ENCODE assay signal across 20 mouse cellular contexts in the genomic region with DNA sequence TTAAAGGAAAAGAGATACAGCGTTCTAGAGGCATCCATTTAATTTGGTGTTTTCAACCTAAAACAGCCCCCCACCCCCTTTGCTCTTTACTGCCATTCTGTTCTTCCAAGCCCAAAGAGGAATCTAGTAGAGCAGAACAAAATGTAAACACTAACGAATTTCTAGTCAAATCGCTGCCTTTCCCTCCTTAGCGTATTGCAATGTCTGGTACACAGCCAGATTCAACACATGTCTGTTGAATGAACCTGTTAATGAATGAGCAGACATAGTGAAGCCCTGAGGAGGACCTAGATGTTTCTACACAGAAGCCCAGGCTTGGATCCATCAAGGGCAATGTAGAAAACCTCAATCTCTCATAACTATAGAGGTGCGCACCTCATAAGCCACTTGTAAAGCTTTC. TPM values are rescaled to one million over a fixed set of nuclear protein-coding genes. Genes with fewer than 3 reads are reported as not detected.
DNase-seq lines count a peak whose midpoint lies in the region; ATAC-seq and TF ChIP-seq lines count a peak whose summit lies in the region.
"Had no signal": no experiment of that assay in that cellular context is flagged by ENCODE, and none has a peak within 500 bp of the region (broad histone marks: within the 10 kb centered on the region; RNA-seq: fewer than 3 reads in every experiment).

No protein-coding gene starts in this region.

- no peaks in the 10 kb centered on the region for H3K9me3 ChIP-seq in forebrain, embryonic 13.5 days (replicated peaks)
- H3K9me3 ChIP-seq in forebrain, embryonic 12.5 days, result no peaks in the 10 kb centered on the region
- H3K9me3 ChIP-seq in forebrain, embryonic 15.5 days, result no peaks in the 10 kb centered on the region
- no peaks in the 10 kb centered on the region for H3K9me3 ChIP-seq in forebrain, embryonic 10.5 days
- H3K9me3 ChIP-seq: embryonic facial prominence, embryonic 10.5 days; embryonic facial prominence, embryonic 12.5 days had no signal

- H3K36me3 ChIP-seq in forebrain, embryonic 13.5 days (ENCODE audit: poor library complexity, severe bottlenecking), result no peaks in the 10 kb centered on the region
- no peaks in the 10 kb centered on the region for H3K36me3 ChIP-seq in forebrain, embryonic 12.5 days (replicated peaks)
- H3K36me3 ChIP-seq in forebrain, embryonic 15.5 days, result no peaks in the 10 kb centered on the region
- H3K36me3 ChIP-seq in forebrain, embryonic 10.5 days (replicated peaks), result no peaks in the 10 kb centered on the region
- H3K36me3 ChIP-seq: embryonic facial prominence, embryonic 10.5 days; embryonic facial prominence, embryonic 12.5 days; G1E had no signal

- peaks cover 17% of the 10 kb centered on the region for H3K4me1 ChIP-seq in forebrain, embryonic 13.5 days
- H3K4me1 ChIP-seq in forebrain, embryonic 12.5 days, result peaks cover 2% of the 10 kb centered on the region; the same call in 1 of the 2 replicates
- peaks cover 25% of the 10 kb centered on the region for H3K4me1 ChIP-seq in forebrain, embryonic 15.5 days
- H3K4me1 ChIP-seq in forebrain, embryonic 10.5 days, result peaks cover 9% of the 10 kb centered on the region
- H3K4me1 ChIP-seq: embryonic facial prominence, embryonic 10.5 days; embryonic facial prominence, embryonic 12.5 days had no signal

- WGBS in forebrain, embryonic 13.5 days, result 63% methylated on average over 5 of the region's 5 CpGs
- WGBS in forebrain, embryonic 12.5 days, result 71% methylated on average over 5 of the region's 5 CpGs
- WGBS in forebrain, embryonic 15.5 days, result 56% methylated on average over 5 of the region's 5 CpGs
- 89% methylated on average over 5 of the region's 5 CpGs for WGBS in forebrain, embryonic 10.5 days

- H3K4me3 ChIP-seq in forebrain, embryonic 13.5 days, result no peak overlapping the region
- H3K4me3 ChIP-seq in forebrain, embryonic 12.5 days (replicated peaks), result no peak overlapping the region
- H3K4me3 ChIP-seq in forebrain, embryonic 15.5 days, result no peak overlapping the region
- no peak overlapping the region for H3K4me3 ChIP-seq in forebrain, embryonic 10.5 days
- H3K4me3 ChIP-seq: embryonic facial prominence, embryonic 10.5 days; embryonic facial prominence, embryonic 12.5 days had no signal

- DNase-seq in forebrain, embryonic 10.5 days (ENCODE audit: extremely low spot score, low spot score), result no peak
- peak; percentile 75 for DNase-seq in brain, embryonic 14.5 days (ENCODE audit: low read depth)
- DNase-seq: adrenal gland, postnatal 10 days; adrenal gland, postnatal 25 days; B cell, adult 2 months; cerebellum, adult 11-12 months; cerebellum, adult 2 months; cerebellum, adult 9-10 months; cerebellum, postnatal 25 days had no signal

- no peak overlapping the region for H3K9ac ChIP-seq in forebrain, embryonic 13.5 days
- no peak overlapping the region for H3K9ac ChIP-seq in forebrain, embryonic 12.5 days
- no peak overlapping the region for H3K9ac ChIP-seq in forebrain, embryonic 15.5 days (replicated peaks)
- H3K9ac ChIP-seq: embryonic facial prominence, embryonic 12.5 days had no signal

- H3K27ac ChIP-seq in forebrain, embryonic 13.5 days, result no peak overlapping the region
- no peak overlapping the region for H3K27ac ChIP-seq in forebrain, embryonic 12.5 days
- H3K27ac ChIP-seq in forebrain, embryonic 15.5 days (replicated peaks), result peak overlapping the region; percentile 43; the same call in 1 of the 2 replicates
- no peak overlapping the region for H3K27ac ChIP-seq in forebrain, embryonic 10.5 days
- H3K27ac ChIP-seq: embryonic facial prominence, embryonic 10.5 days; embryonic facial prominence, embryonic 12.5 days had no signal

- no peak for TF ChIP-seq POLR2A in brain, embryonic 14.5 days (IDR thresholded peaks at IDR 0.05; ENCODE audit: borderline replicate concordance, extremely low read depth, insufficient read depth, insufficient read length, poor library complexity, severe bottlenecking)

- H3K27me3 ChIP-seq in forebrain, embryonic 13.5 days, result no peaks in the 10 kb centered on the region
- H3K27me3 ChIP-seq in forebrain, embryonic 12.5 days, result no peaks in the 10 kb centered on the region
- no peaks in the 10 kb centered on the region for H3K27me3 ChIP-seq in forebrain, embryonic 15.5 days
- H3K27me3 ChIP-seq in forebrain, embryonic 10.5 days (ENCODE audit: poor library complexity, severe bottlenecking), result no peaks in the 10 kb centered on the region
- H3K27me3 ChIP-seq: CH12.LX; embryonic facial prominence, embryonic 12.5 days had no signal

- ATAC-seq in forebrain, embryonic 13.5 days, result peak; percentile 20
- no peak for ATAC-seq in forebrain, embryonic 12.5 days (ENCODE audit: low FRiP score)
- ATAC-seq in forebrain, embryonic 15.5 days (replicated peaks), result 0 out of 2 replicates have a peak, but pooled peaks have one; percentile 27
- ATAC-seq: activated CD4-positive, CD25-positive, alpha-beta regulatory T cell, adult 4 months; CD4-positive, CD25-positive, alpha-beta regulatory T cell, adult 4 months; Patski had no signal

- H3K4me2 ChIP-seq in forebrain, embryonic 13.5 days, result no peak overlapping the region
- no peak overlapping the region for H3K4me2 ChIP-seq in forebrain, embryonic 12.5 days
- no peak overlapping the region for H3K4me2 ChIP-seq in forebrain, embryonic 15.5 days (replicated peaks)
- H3K4me2 ChIP-seq: embryonic facial prominence, embryonic 12.5 days had no signal

- no peak for TF ChIP-seq CTCF in brain, embryonic 14.5 days (IDR thresholded peaks at IDR 0.05; ENCODE audit: borderline replicate concordance, extremely low read depth, insufficient read depth, insufficient read length)

RNA-seq across cellular contexts. Expression of a gene that starts 15.4 kb away (rescaled TPM):
- polyA plus RNA-seq in forebrain, embryonic 13.5 days (2015; fragmentation: Nextera tagmentation; extraction: Ambion mirVana), result 1.4 and 1.9 TPM in 2 replicates
- polyA plus RNA-seq in forebrain, embryonic 12.5 days (2016; fragmentation: Nextera tagmentation; extraction: Ambion mirVana), result 0.65 and 1.1 TPM in 2 replicates
- polyA plus RNA-seq in forebrain, embryonic 15.5 days (2015; fragmentation: Nextera tagmentation; extraction: Ambion mirVana), result 3.5 and 3.8 TPM in 2 replicates
- not detected in 2 replicates for polyA plus RNA-seq in forebrain, embryonic 10.5 days (2016; fragmentation: Nextera tagmentation; extraction: Ambion mirVana)
- polyA plus RNA-seq in brain, embryonic 14.5 days (2012; rRNA removed), result 1.0 and 2.1 TPM in 2 replicates
- polyA plus RNA-seq: activated CD4-positive, CD25-positive, alpha-beta regulatory T cell, adult 4 months; CD4-positive, CD25-positive, alpha-beta regulatory T cell, adult 4 months; cerebellum, adult 2 months; cortical plate, adult 2 months; embryonic facial prominence, embryonic 10.5 days; Patski had no signal
